Mouse (Mus musculus): ENCODE measurements at regions not wholly inside any gene's neighbourhood (a gene's known extent, or its start where the extent isn't known, plus 50 kb on each side); places are given as distances from the start of the nearest gene placed in this dataset.
A peak's percentile ranks its signal among the peaks of the same experiment; 100 is the strongest.

- no peak overlapping the region for H3K27ac ChIP-seq (ENCODE audit: low read depth)
- H3K4me1 ChIP-seq (ENCODE audit: control insufficient read depth, insufficient read depth): no peaks in the 10 kb centered on the region
- ATAC-seq (ENCODE audit: insufficient read depth, low read depth): no peak
- no peak overlapping the region for H3K4me3 ChIP-seq (ENCODE audit: low read depth, low read length)
- no peaks in the 10 kb centered on the region for H3K9me3 ChIP-seq (replicated peaks; ENCODE audit: control insufficient read depth, low read length)
- no peaks in the 10 kb centered on the region for H3K36me3 ChIP-seq (replicated peaks; ENCODE audit: control insufficient read depth, insufficient read depth, low read length)
- no peak overlapping the region for H3K4me2 ChIP-seq (ENCODE audit: low read depth, low read length)
- WGBS: 75% methylated on average over 7 of the region's 7 CpGs
- no peaks in the 10 kb centered on the region for H3K27me3 ChIP-seq (ENCODE audit: control insufficient read depth, insufficient read depth, low read length)
- H3K9ac ChIP-seq (replicated peaks; ENCODE audit: low read depth, low read length): no peak overlapping the region
- DNase-seq (ENCODE audit: low spot score): no peak
- TF ChIP-seq CTCF (IDR thresholded peaks at IDR 0.05; ENCODE audit: low read depth): no peak
These were observed 277.9 kb upstream of the Cdh5 start for GRCm38 (mm10) chr8:103823541-103823940.

DNA sequence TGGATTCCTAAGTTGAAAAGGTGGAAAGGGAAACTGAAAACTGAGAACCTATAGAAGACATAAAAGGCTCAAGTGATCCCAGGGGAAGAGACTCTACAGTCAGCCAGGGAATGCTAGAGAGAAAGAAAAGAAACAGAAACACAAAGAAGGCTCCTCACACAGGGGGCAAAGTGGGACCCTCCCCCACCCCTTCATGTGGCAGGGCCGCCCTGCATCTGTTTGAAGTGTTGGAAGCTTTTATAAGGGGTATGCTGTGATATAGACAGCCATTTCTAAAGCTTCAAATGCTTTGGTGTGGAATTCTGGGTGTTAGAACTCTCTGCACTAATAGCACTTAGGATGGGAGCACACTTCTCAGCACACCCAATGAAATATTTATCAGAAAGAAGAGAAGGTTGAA, 276.7 kb upstream of the Cdh5 start:
- Histone ChIP-seq H3K4me2 (ENCODE audit: low read depth, low read length) (no peak overlapping the region), H3K4me3 (ENCODE audit: low read depth, low read length) (no peak overlapping the region), H3K4me1 (ENCODE audit: control insufficient read depth, insufficient read depth) (no peaks in the 10 kb centered on the region), H3K27ac (ENCODE audit: low read depth) (no peak overlapping the region), H3K9ac (replicated peaks; ENCODE audit: low read depth, low read length) (no peak overlapping the region), H3K9me3 (replicated peaks; ENCODE audit: control insufficient read depth, low read length) (no peaks in the 10 kb centered on the region), H3K36me3 (replicated peaks; ENCODE audit: control insufficient read depth, insufficient read depth, low read length) (no peaks in the 10 kb centered on the region), H3K27me3 (ENCODE audit: control insufficient read depth, insufficient read depth, low read length) (no peaks in the 10 kb centered on the region)
- TF ChIP-seq EP300 (IDR thresholded peaks at IDR 0.05; ENCODE audit: low read depth) (no peak), CTCF (IDR thresholded peaks at IDR 0.05; ENCODE audit: low read depth) (no peak)
- DNase-seq (ENCODE audit: low spot score): no peak
- WGBS: 40% methylated on average over 1 of the region's 1 CpGs
- ATAC-seq (ENCODE audit: insufficient read depth, low read depth): no peak

DNA sequence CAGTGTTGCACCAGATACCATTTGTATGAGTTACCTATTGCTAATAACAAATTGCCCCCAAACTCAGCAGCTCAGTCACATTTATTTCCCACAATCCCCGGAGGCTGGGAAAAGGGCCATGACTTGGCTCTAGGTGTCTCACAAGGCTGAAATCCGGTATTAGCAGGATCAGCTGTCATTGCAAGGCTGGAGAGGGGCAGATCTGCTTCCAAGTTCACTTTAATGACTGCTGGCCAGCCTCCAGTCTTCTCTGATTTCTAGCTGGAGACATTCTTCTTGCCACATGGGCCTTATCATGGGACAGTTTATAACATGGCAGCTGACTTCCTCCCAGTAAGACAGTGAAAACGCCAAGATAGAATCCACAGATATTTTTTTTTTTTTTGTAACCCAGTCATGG, 276.1 kb upstream of the Cdh5 start:
- ATAC-seq (ENCODE audit: insufficient read depth, low read depth): peak; percentile 57
- 28% methylated on average over 3 of the region's 3 CpGs for WGBS

GRCm38 (mm10) chr8:103830416-103830815, 271.0 kb upstream of the Cdh5 start:
- WGBS: 69% methylated on average over 3 of the region's 3 CpGs
- DNase-seq (ENCODE audit: low spot score) (no peak), ATAC-seq (ENCODE audit: insufficient read depth, low read depth) (no peak)
- H3K27me3 ChIP-seq (ENCODE audit: control insufficient read depth, insufficient read depth, low read length): no peaks in the 10 kb centered on the region
- H3K9ac ChIP-seq (replicated peaks; ENCODE audit: low read depth, low read length): no peak overlapping the region
- no peaks in the 10 kb centered on the region for H3K9me3 ChIP-seq (replicated peaks; ENCODE audit: control insufficient read depth, low read length)
- no peaks in the 10 kb centered on the region for H3K36me3 ChIP-seq (replicated peaks; ENCODE audit: control insufficient read depth, insufficient read depth, low read length)
- H3K4me2 ChIP-seq (ENCODE audit: low read depth, low read length): no peak overlapping the region
- TF ChIP-seq CTCF (IDR thresholded peaks at IDR 0.05; ENCODE audit: low read depth): no peak
- TF ChIP-seq EP300 (IDR thresholded peaks at IDR 0.05; ENCODE audit: low read depth): no peak
- no peak overlapping the region for H3K4me3 ChIP-seq (ENCODE audit: low read depth, low read length)
- H3K27ac ChIP-seq (ENCODE audit: low read depth): no peak overlapping the region
- no peaks in the 10 kb centered on the region for H3K4me1 ChIP-seq (ENCODE audit: control insufficient read depth, insufficient read depth)

More for the DNA sequence above, 276.1 kb upstream of the Cdh5 start:
- Histone ChIP-seq H3K9me3 (replicated peaks; ENCODE audit: control insufficient read depth, low read length) (no peaks in the 10 kb centered on the region), H3K9ac (replicated peaks; ENCODE audit: low read depth, low read length) (no peak overlapping the region), H3K4me2 (ENCODE audit: low read depth, low read length) (no peak overlapping the region), H3K27ac (ENCODE audit: low read depth) (no peak overlapping the region), H3K27me3 (ENCODE audit: control insufficient read depth, insufficient read depth, low read length) (no peaks in the 10 kb centered on the region), H3K4me3 (ENCODE audit: low read depth, low read length) (no peak overlapping the region), H3K4me1 (ENCODE audit: control insufficient read depth, insufficient read depth) (no peaks in the 10 kb centered on the region), H3K36me3 (replicated peaks; ENCODE audit: control insufficient read depth, insufficient read depth, low read length) (no peaks in the 10 kb centered on the region)
- no peak for DNase-seq (ENCODE audit: low spot score)
- no peak for TF ChIP-seq EP300 (IDR thresholded peaks at IDR 0.05; ENCODE audit: low read depth)
- no peak for TF ChIP-seq CTCF (IDR thresholded peaks at IDR 0.05; ENCODE audit: low read depth)

- Histone ChIP-seq H3K4me2 (ENCODE audit: low read depth, low read length) (no peak overlapping the region), H3K4me3 (ENCODE audit: low read depth, low read length) (no peak overlapping the region), H3K9me3 (replicated peaks; ENCODE audit: control insufficient read depth, low read length) (no peaks in the 10 kb centered on the region), H3K27ac (ENCODE audit: low read depth) (no peak overlapping the region), H3K27me3 (ENCODE audit: control insufficient read depth, insufficient read depth, low read length) (no peaks in the 10 kb centered on the region), H3K9ac (replicated peaks; ENCODE audit: low read depth, low read length) (no peak overlapping the region), H3K4me1 (ENCODE audit: control insufficient read depth, insufficient read depth) (no peaks in the 10 kb centered on the region), H3K36me3 (replicated peaks; ENCODE audit: control insufficient read depth, insufficient read depth, low read length) (no peaks in the 10 kb centered on the region)
- WGBS: 77% methylated on average over 4 of the region's 4 CpGs
- ATAC-seq (ENCODE audit: insufficient read depth, low read depth) (no peak), DNase-seq (ENCODE audit: low spot score) (no peak)
- TF ChIP-seq EP300 (IDR thresholded peaks at IDR 0.05; ENCODE audit: low read depth) (no peak), CTCF (IDR thresholded peaks at IDR 0.05; ENCODE audit: low read depth) (no peak)
These were observed 261.4 kb upstream of the Cdh5 start for GRCm38 (mm10) chr8:103839990-103840389.

DNA sequence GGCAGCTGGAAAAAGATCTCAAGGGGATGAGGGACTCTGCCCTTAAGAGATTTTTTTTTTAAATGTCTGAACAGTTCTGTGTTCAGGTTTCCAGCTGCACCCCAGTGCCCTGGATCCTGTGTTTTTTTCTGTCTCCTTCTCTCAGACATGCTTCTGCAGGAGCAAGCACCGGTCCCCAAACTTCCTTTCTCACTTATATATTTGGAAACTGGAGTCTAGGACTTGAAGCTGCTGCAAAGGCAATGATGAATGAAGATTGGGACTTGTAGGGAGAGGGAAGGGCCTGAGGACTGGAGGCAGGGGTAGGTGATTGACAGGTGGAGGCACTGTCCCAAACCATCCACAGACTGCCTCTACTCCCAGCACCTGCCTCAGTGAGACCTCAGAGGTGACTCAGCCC, 255.5 kb upstream of the Cdh5 start:
- no peaks in the 10 kb centered on the region for H3K9me3 ChIP-seq (replicated peaks; ENCODE audit: control insufficient read depth, low read length)
- no peak overlapping the region for H3K4me3 ChIP-seq (ENCODE audit: low read depth, low read length)
- TF ChIP-seq CTCF (IDR thresholded peaks at IDR 0.05; ENCODE audit: low read depth): no peak
- no peak for TF ChIP-seq EP300 (IDR thresholded peaks at IDR 0.05; ENCODE audit: low read depth)
- no peak overlapping the region for H3K27ac ChIP-seq (ENCODE audit: low read depth)
- WGBS: 80% methylated on average over 1 of the region's 1 CpGs
- H3K36me3 ChIP-seq (replicated peaks; ENCODE audit: control insufficient read depth, insufficient read depth, low read length): no peaks in the 10 kb centered on the region
- no peak overlapping the region for H3K9ac ChIP-seq (replicated peaks; ENCODE audit: low read depth, low read length)
- H3K4me2 ChIP-seq (ENCODE audit: low read depth, low read length): no peak overlapping the region
- no peaks in the 10 kb centered on the region for H3K4me1 ChIP-seq (ENCODE audit: control insufficient read depth, insufficient read depth)
- no peak for ATAC-seq (ENCODE audit: insufficient read depth, low read depth)
- H3K27me3 ChIP-seq (ENCODE audit: control insufficient read depth, insufficient read depth, low read length): no peaks in the 10 kb centered on the region
- no peak for DNase-seq (ENCODE audit: low spot score)
